Mouse (Mus musculus) stomach, postnatal 0 days (tissue): ENCODE data around the gene Disc1. TPM values are rescaled to one million over a fixed set of nuclear protein-coding genes. Genes with fewer than 3 reads are reported as not detected.

ENCODE experiments used
- ATAC-seq: fragments of 200-750 bp; cut with Nextera tagmentation; 2 replicates; pipeline ENCODE4 v1.8.0; 2017; ENCODE audit not compliant: low FRiP score, low TSS enrichment
- DNase-seq: peaks from one replicate; pipeline ENCODE4 v3.0.0-alpha.2; 2016; ENCODE audit warnings: low spot score
- H3K27ac ChIP-seq: fragments of 300-500 bp; sonication (generic); replicated peaks from 2 replicates; pipeline ENCODE4 v1.5.1; 2014; ENCODE audit warnings: mild to moderate bottlenecking, control low read depth
- H3K27me3 ChIP-seq: fragments of 300-500 bp; sonication (generic); 2 replicates; pipeline ENCODE4 v1.6.1; 2014; ENCODE audit warnings: low read length; ENCODE audit not compliant: control insufficient read depth, insufficient read depth
- H3K36me3 ChIP-seq: fragments of 300-500 bp; sonication (generic); 2 replicates; pipeline ENCODE4 v1.6.1; 2014; ENCODE audit warnings: low read length, mixed read lengths; ENCODE audit not compliant: control insufficient read depth, insufficient read depth
- H3K4me1 ChIP-seq: fragments of 300-500 bp; sonication (generic); replicated peaks from 2 replicates; pipeline ENCODE4 v1.6.1; 2014; ENCODE audit warnings: antibody characterized with exemption; ENCODE audit not compliant: control insufficient read depth, insufficient read depth
- H3K4me2 ChIP-seq: fragments of 300-500 bp; sonication (generic); replicated peaks from 2 replicates; pipeline ENCODE4 v1.6.1; 2014; ENCODE audit warnings: low read depth, mild to moderate bottlenecking, control low read depth, moderate library complexity
- H3K4me3 ChIP-seq: fragments of 300-500 bp; sonication (generic); 2 replicates; pipeline ENCODE4 v1.5.1; 2014; ENCODE audit warnings: low read depth, low read length, control low read depth
- H3K9ac ChIP-seq: fragments of 300-500 bp; sonication (generic); 2 replicates; pipeline ENCODE4 v1.6.1; 2014; ENCODE audit warnings: mild to moderate bottlenecking, low read length, control low read depth, mixed read lengths
- H3K9me3 ChIP-seq: fragments of 300-500 bp; sonication (generic); 2 replicates; pipeline ENCODE4 v1.6.1; 2016; ENCODE audit warnings: low read length; ENCODE audit not compliant: control insufficient read depth
- CTCF ChIP-seq: IDR thresholded peaks from 2 replicates; pipeline ENCODE4 v1.5.1; 2016; ENCODE audit warnings: antibody characterized with exemption, low read depth, mild to moderate bottlenecking, moderate library complexity
- EP300 ChIP-seq: optimal IDR thresholded peaks from 2 replicates; pipeline ENCODE3; 2016; ENCODE audit warnings: antibody characterized with exemption
- WGBS: fragments of 180-500 bp; shearing (Covaris S2); extraction: QIAGEN DNeasy Blood & Tissue Kit; methylation state at CpG from one replicate; pipeline ENCODE4 v1.1.7; 2014; 5-methylcytosine and 5-hydroxymethylcytosine counted together
- polyA plus RNA-seq: library from polyadenylated mRNA; unstranded; fragments of >200 nt; fragmentation: Nextera tagmentation; extraction: Ambion mirVana; gene quantifications from 2 replicates; pipeline ENCODE4 v1.2.1, GENCODE M21; 2015

Gene Disc1
- polyA plus RNA-seq, 1 experiment from 2014 or later = 0.53 TPM

DNA sequence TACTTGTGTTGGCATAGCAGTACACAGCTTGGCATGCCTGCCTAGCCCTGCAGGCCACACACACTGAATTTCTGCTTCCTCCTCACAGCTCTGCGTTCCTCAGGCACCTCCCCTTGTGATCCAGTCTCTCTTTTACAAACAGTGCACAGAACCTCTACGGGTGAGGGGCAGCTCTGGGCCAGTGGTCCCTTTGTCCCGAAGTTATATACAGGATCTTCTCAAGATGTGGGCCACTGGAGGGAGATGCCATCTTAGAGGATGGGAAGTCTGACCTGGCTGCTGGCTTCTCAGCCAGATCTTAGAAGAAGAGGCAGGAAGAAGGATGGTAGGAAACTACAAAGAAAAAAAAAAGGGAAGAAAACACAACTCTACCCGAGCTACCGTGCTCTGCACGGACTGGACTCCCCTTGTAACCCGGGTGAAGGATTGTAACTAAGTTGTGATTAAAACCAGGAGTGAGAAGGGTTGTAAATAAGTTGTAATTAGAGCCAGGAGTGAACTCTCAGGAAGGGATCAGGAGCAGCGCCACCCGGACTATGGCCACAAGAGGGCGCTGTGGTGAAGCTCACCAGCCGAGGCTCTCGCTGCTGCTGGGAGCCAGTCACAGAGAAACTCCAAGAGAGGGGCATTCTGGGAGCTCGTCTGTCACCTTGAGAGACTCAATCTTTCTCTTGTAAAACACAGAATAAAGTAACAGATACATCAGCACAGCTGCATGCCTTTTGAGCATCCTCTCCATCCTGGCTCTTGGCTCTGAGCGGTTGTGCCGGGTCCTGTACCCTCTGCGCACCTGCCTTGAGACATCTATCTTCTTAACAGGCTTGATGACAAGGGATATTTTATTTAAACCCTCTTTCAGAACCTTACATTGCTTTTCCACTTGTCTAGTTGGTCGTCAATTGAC lies 129.8 kb downstream of the Disc1 start:
- H3K27ac ChIP-seq = no peak overlapping the region
- WGBS = 19% methylated on average over 17 of the region's 17 CpGs
- DNase-seq = peak; percentile 85
- H3K4me3 ChIP-seq = no peak overlapping the region
- no peaks in the 10 kb centered on the region for H3K9me3 ChIP-seq
- H3K27me3 ChIP-seq = no peaks in the 10 kb centered on the region
- no peaks in the 10 kb centered on the region for H3K4me1 ChIP-seq
- no peak overlapping the region for H3K9ac ChIP-seq
- peak; percentile 69 for ATAC-seq
- no peak for TF ChIP-seq EP300
- peak; percentile 96 for TF ChIP-seq CTCF
- no peaks in the 10 kb centered on the region for H3K36me3 ChIP-seq
- H3K4me2 ChIP-seq = no peak overlapping the region

DNA sequence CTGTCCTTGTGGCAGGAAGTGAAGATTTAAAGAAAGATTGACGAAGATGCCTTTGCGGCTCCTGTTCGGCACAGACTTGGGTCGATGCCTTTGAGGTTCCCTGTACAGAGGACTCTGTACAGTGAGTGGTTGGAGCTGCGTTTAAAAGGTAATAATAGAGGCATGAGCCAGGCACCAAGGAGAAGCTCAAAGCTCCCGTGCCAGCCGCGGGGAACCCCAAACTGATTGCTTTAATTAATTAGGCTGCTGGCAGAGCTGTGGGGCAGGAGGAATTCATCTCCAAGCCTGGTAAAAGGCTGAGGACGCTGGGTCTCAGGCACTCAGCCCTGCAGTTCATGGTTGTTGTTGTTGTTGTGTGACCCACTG lies 130.4 kb downstream of the Disc1 start:
- Histone ChIP-seq H3K9ac (no peak overlapping the region), H3K4me3 (no peak overlapping the region), H3K9me3 (no peaks in the 10 kb centered on the region), H3K27ac (no peak overlapping the region), H3K4me2 (no peak overlapping the region), H3K36me3 (no peaks in the 10 kb centered on the region), H3K4me1 (no peaks in the 10 kb centered on the region), H3K27me3 (no peaks in the 10 kb centered on the region)
- no peak for ATAC-seq
- no peak for TF ChIP-seq EP300
- TF ChIP-seq CTCF = no peak
- DNase-seq = no peak
- WGBS = 55% methylated on average over 9 of the region's 9 CpGs

GRCm38 (mm10) chr8:125184881-125185280 lies 130.9 kb downstream of the Disc1 start:
- 72% methylated on average over 1 of the region's 1 CpGs for WGBS
- no peaks in the 10 kb centered on the region for H3K9me3 ChIP-seq
- H3K36me3 ChIP-seq = no peaks in the 10 kb centered on the region
- H3K9ac ChIP-seq = no peak overlapping the region
- no peak for TF ChIP-seq CTCF
- TF ChIP-seq EP300 = no peak
- H3K27ac ChIP-seq = no peak overlapping the region
- no peaks in the 10 kb centered on the region for H3K27me3 ChIP-seq
- no peak for DNase-seq
- no peak for ATAC-seq
- H3K4me2 ChIP-seq = no peak overlapping the region
- no peaks in the 10 kb centered on the region for H3K4me1 ChIP-seq
- no peak overlapping the region for H3K4me3 ChIP-seq

DNA sequence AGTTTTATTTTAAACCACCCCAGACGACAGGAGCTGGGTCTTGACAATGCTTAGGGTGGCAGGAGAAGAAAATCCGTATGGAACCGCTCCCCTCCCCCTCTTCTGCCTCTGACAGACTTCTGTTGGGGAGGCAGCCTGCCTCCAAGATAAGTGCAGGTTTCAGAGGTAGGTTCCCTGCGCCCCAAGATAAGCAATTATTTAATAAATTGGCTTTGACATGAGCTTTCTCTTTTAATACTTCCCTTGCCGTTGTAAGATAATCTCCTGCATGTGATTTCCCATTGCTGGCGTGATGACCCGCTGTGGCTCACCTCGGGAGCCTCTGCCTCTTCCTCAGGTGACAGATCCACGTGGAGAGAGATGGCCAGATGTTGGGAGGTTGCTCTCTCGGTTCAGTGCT lies 133.0 kb downstream of the Disc1 start:
- Histone ChIP-seq H3K9me3 (no peaks in the 10 kb centered on the region), H3K36me3 (no peaks in the 10 kb centered on the region), H3K4me1 (no peaks in the 10 kb centered on the region), H3K27ac (no peak overlapping the region), H3K4me3 (no peak overlapping the region), H3K27me3 (no peaks in the 10 kb centered on the region), H3K4me2 (peak overlapping the region; percentile 28), H3K9ac (no peak overlapping the region)
- no peak for ATAC-seq
- DNase-seq = no peak
- WGBS = 24% methylated on average over 10 of the region's 10 CpGs
- TF ChIP-seq CTCF (no peak), EP300 (no peak)

- Histone ChIP-seq H3K4me2 (no peak overlapping the region), H3K27me3 (no peaks in the 10 kb centered on the region), H3K4me1 (no peaks in the 10 kb centered on the region), H3K9ac (no peak overlapping the region), H3K4me3 (no peak overlapping the region), H3K9me3 (no peaks in the 10 kb centered on the region), H3K36me3 (no peaks in the 10 kb centered on the region), H3K27ac (no peak overlapping the region)
- no peak for TF ChIP-seq CTCF
- no peak for TF ChIP-seq EP300
- no peak for ATAC-seq
- no peak for DNase-seq
- WGBS = 74% methylated on average over 5 of the region's 5 CpGs
These were observed 139.7 kb downstream of the Disc1 start for GRCm38 (mm10) chr8:125193701-125194100.

DNA sequence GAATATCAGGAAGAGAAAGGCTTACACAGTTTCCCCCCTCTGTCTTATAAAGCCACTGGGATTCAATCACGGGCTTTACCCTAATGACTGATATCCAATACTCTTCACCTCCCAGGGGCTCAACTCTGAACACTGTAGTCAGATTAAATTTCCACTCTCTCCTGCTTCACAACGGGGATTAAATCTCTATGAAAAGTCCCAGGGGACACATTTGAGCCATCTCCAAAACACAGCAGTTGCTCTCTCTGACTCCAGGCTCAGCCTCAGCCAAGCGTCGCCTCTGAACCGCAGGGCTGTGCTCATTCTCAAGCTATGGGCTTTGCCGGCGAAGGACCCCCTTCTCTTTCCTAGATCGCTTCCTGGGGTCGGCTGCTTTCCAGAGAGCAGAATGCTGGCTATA lies 141.1 kb downstream of the Disc1 start:
- H3K4me3 ChIP-seq = no peak overlapping the region
- no peaks in the 10 kb centered on the region for H3K4me1 ChIP-seq
- no peak overlapping the region for H3K27ac ChIP-seq
- DNase-seq (no peak), ATAC-seq (no peak)
- TF ChIP-seq CTCF (no peak), EP300 (no peak)
- H3K36me3 ChIP-seq = no peaks in the 10 kb centered on the region
- H3K4me2 ChIP-seq = no peak overlapping the region
- no peaks in the 10 kb centered on the region for H3K27me3 ChIP-seq
- H3K9ac ChIP-seq = no peak overlapping the region
- 69% methylated on average over 9 of the region's 9 CpGs for WGBS
- no peaks in the 10 kb centered on the region for H3K9me3 ChIP-seq
